Mouse (Mus musculus) brown adipose tissue, adult 24 weeks (tissue): ENCODE measurements at regions not wholly inside any gene's neighbourhood (a gene's known extent, or its start where the extent isn't known, plus 50 kb on each side); places are given as distances from the start of the nearest gene placed in this dataset.

Source experiments
- H3K27ac ChIP-seq: fragments of 200-500 bp; replicated peaks from 2 replicates; pipeline ENCODE4 v1.5.1; 2012; ENCODE audit warnings: low read depth, mild to moderate bottlenecking, low read length
- H3K4me1 ChIP-seq: fragments of 200-500 bp; 2 replicates; pipeline ENCODE4 v1.6.1; 2012; ENCODE audit warnings: low read length, mixed read lengths; ENCODE audit not compliant: control insufficient read depth, insufficient read depth, insufficient read length
- H3K4me3 ChIP-seq: fragments of 200-500 bp; 2 replicates; pipeline ENCODE4 v1.5.1; 2012; ENCODE audit warnings: low read depth, mild to moderate bottlenecking, low read length, moderate library complexity; ENCODE audit not compliant: insufficient read depth

GRCm38 (mm10) chr10:17564895-17565620 is 158.0 kb upstream of the Cited2 start:
- Histone ChIP-seq H3K4me1 (peaks cover 6% of the 10 kb centered on the region; the same call in 1 of the 2 replicates), H3K4me3 (no peak overlapping the region), H3K27ac (no peak overlapping the region)

- peaks cover 6% of the 10 kb centered on the region; the same call in 1 of the 2 replicates for H3K4me1 ChIP-seq
- H3K4me3 ChIP-seq: no peak overlapping the region
- H3K27ac ChIP-seq: no peak overlapping the region
Measured at GRCm38 (mm10) chr10:17566975-17567374, 156.0 kb upstream of the Cited2 start.

DNA sequence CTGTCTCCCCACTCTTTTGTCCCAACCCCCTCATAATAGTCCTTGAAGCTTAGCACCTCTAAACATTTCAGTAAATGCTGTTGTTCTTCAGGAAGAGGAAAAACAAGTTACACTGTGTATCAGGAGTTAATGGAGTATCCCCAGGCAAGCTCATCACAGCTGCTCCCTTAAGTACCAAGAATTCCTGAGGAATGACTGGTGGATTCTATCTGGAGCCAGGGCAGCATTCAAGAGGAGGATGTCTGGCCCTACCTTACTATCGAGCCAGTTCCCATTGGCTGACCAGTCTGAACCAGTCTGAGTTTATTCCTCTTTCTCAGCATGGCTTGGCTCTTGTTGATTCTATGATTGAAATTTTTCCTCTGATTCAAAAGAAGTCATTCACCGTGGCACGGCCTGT is 155.4 kb upstream of the Cited2 start:
- Histone ChIP-seq H3K27ac (no peak overlapping the region), H3K4me1 (peaks cover 3% of the 10 kb centered on the region; the same call in 1 of the 2 replicates), H3K4me3 (no peak overlapping the region)

- H3K4me3 ChIP-seq: no peak overlapping the region
- H3K27ac ChIP-seq: no peak overlapping the region
- no peaks in the 10 kb centered on the region for H3K4me1 ChIP-seq
Measured at GRCm38 (mm10) chr10:17569577-17570113, 153.4 kb upstream of the Cited2 start.

- H3K4me1 ChIP-seq: 0 out of 2 replicates have a peak, but pooled peaks cover 4% of the 10 kb centered on the region
- no peak overlapping the region for H3K27ac ChIP-seq
- no peak overlapping the region for H3K4me3 ChIP-seq
Measured at GRCm38 (mm10) chr10:17574894-17575293, 148.1 kb upstream of the Cited2 start.

DNA sequence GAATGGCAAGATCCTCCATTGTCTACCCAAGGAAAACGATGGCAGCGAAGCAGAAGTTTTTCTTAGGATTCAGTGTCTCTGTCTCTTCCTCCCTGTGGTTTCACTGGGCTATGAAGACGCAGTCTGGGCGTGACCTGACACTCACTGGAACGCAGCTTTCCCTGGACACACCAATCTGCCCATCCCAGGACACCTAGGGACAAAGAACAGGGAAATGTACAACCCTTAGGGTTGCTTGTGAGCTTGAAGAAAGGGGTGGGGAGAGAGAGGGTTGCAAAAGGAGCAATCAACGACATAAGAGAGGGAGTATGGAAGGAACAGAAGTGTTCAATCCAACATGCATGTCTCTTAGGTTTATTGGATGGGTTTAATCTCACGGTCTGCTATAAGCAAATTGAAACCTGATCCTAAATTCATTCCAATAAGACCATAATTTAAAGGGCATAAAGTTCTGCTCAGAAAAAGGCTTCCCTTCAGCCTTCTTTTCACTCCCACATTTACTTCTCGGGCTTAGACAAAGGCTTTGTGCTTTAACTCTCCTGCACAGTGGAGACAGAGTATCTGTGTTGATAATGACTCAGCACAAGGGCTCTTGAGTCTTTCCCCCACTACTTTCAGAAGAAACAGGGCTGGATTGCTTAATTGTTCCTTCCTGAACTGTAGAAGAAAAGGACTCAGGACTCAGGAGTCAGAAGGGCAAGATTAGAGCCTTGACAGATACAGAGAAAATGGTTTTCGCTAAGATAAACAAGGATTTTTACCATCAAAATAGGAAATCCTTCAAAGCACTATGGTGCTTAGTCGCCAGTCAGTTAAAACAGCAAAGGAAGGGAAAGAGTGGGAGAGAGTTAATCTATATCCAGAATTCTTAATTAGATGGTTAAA is 147.3 kb upstream of the Cited2 start:
- H3K27ac ChIP-seq: no peak overlapping the region
- no peak overlapping the region for H3K4me3 ChIP-seq

DNA sequence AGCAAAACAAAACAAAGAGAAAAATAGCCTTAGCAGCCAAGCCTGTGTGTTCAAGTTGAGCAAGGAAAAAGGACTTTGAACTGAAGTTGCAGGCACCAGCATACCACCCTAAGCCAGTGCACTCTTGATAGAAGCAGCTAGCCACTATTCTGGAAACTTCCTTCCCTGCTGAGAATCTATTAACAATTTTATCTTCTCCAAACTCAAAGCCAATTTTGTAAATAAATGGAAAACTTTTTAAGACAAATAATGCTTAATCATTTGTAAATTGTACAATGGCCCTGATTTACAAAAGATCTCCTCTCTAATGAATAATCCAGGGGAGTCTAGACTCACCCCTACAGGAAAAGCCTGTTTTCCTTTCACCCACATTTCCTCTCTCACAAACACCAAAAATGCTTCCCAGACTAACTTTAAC is 146.7 kb upstream of the Cited2 start:
- H3K27ac ChIP-seq: no peak overlapping the region
- H3K4me1 ChIP-seq: 0 out of 2 replicates have a peak, but pooled peaks cover 4% of the 10 kb centered on the region
- H3K4me3 ChIP-seq: no peak overlapping the region

More for the DNA sequence above, 147.3 kb upstream of the Cited2 start:
- H3K4me1 ChIP-seq: 0 out of 2 replicates have a peak, but pooled peaks cover 4% of the 10 kb centered on the region

DNA sequence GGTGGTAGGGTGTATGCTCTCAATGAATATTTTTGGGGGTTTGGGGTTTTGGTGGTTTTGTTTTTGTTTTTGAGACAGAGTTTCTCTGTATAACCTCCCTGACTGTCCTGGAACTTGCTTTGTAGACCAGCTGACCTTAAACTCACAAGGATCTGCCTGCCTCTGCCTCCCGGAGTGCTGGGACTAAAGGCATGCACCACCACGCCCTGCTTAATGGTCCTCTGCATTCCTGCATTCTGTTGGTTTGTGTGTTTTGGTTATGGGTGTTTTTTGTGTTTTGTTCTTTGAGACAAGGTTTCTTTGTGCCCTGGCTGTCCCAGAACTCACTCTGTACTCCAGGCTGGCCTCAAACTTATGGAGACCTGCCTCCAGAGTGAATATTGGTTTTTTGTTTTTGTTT is 143.6 kb upstream of the Cited2 start:
- no peak overlapping the region for H3K27ac ChIP-seq
- no peak overlapping the region for H3K4me3 ChIP-seq
- H3K4me1 ChIP-seq: 0 out of 2 replicates have a peak, but pooled peaks cover 4% of the 10 kb centered on the region

GRCm38 (mm10) chr10:17584842-17585241 is 138.2 kb upstream of the Cited2 start:
- Histone ChIP-seq H3K4me1 (no peaks in the 10 kb centered on the region; the same call in 1 of the 2 replicates), H3K4me3 (no peak overlapping the region), H3K27ac (no peak overlapping the region)

DNA sequence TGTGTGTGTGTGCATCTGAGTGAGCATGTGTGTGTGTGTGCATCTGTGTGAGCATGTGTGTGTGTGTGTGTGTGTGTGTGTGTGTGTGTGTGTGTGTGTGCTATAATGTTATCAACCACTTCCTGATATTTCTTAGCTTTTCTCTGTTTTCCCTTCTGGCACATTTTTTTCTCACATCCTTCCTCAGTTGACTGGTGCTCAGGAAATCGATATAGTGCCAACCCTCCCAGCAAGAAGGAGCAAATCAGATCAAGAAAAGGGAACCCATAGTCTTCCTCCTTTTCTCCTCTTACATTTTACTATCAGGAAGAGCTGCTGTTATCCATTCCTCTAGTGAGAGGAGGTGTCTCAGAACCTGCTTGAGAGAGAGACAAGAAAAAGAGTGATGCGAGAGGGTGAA is 136.1 kb upstream of the Cited2 start:
- H3K4me3 ChIP-seq: no peak overlapping the region
- H3K27ac ChIP-seq: no peak overlapping the region
- no peaks in the 10 kb centered on the region; the same call in 1 of the 2 replicates for H3K4me1 ChIP-seq

DNA sequence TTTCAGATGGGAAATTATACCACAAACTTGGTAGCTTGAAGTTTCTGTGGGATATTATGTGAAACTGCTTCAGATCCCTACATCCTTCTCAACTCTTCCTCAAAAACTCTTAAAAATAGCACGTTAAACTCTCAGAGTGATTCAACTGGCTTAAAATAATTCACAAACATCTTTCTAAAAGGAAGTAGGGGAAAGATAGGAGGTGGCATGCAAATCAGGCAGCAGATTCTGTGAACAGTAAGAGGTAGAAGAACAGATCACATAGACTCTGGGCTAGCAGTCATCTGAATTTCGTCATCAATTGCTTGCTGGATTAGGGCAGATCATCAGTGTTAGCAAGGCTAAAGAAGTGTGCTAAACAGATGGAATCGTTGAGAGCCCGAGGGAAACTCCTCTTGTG is 133.9 kb upstream of the Cited2 start:
- H3K4me3 ChIP-seq: no peak overlapping the region
- H3K27ac ChIP-seq: no peak overlapping the region
- H3K4me1 ChIP-seq: no peaks in the 10 kb centered on the region; the same call in 1 of the 2 replicates

DNA sequence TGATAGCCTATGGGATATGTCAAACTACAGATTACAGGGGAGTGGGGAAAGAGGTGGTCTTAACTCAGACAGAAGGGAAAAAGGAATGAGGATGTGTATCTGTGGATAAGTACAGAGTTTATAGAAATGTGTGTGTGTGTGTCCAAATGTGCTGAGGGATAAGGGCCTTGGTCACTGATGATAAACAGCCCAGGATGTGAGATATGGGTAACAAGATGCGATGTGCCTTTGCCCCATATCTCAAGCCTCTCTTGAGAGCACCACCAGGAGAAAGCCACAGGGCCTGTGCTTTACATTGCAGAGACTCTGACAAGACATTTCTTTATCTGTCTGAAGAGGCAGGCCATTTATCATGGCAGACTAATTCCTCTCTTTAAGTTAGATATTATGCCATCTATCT is 132.8 kb upstream of the Cited2 start:
- Histone ChIP-seq H3K4me1 (no peaks in the 10 kb centered on the region; the same call in 1 of the 2 replicates), H3K27ac (no peak overlapping the region), H3K4me3 (no peak overlapping the region)

DNA sequence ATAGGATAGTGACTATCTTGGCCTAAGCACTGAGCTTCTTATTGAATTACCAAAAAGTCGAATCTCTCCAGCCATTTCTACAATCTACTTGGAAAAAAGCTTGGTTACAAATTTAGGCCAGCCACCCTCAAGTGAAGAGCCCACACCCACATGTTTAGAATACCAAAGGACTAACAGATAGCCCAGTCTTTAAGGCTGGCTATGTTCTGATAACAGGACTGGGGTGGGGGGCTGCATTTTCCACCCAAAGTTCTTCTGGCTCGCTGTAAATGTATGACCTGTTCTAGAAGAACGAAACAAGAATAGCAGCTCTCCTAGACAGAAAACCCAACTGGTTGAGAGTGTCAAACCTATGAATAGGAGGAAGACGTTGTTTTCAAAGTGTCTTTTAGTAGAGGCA is 130.6 kb upstream of the Cited2 start:
- Histone ChIP-seq H3K4me1 (no peaks in the 10 kb centered on the region; the same call in 1 of the 2 replicates), H3K4me3 (no peak overlapping the region)

GRCm38 (mm10) chr10:17596126-17596525 is 126.9 kb upstream of the Cited2 start:
- Histone ChIP-seq H3K4me1 (no peaks in the 10 kb centered on the region), H3K4me3 (no peak overlapping the region)

More for the DNA sequence above, 130.6 kb upstream of the Cited2 start:
- H3K27ac ChIP-seq: no peak overlapping the region

GRCm38 (mm10) chr10:17596743-17597142 is 126.3 kb upstream of the Cited2 start:
- no peaks in the 10 kb centered on the region for H3K4me1 ChIP-seq

More at GRCm38 (mm10) chr10:17596126-17596525, 126.9 kb upstream of the Cited2 start:
- H3K27ac ChIP-seq: no peak overlapping the region

More at GRCm38 (mm10) chr10:17596743-17597142, 126.3 kb upstream of the Cited2 start:
- no peak overlapping the region for H3K27ac ChIP-seq
- no peak overlapping the region for H3K4me3 ChIP-seq
